Mouse (Mus musculus) CD4-positive helper T cell, adult 2 months (primary cell): ENCODE results near the gene Gabbr1.

Experiments
- DNase-seq: peaks from one replicate; pipeline ENCODE4 v3.0.0-alpha.2; 2012; ENCODE audit warnings: low read depth, missing footprints, low spot score

Gene Gabbr1

GRCm38 (mm10) chr17:37072730-37073276 is 27.0 kb downstream of the Gabbr1 start:
- no peak for DNase-seq

GRCm38 (mm10) chr17:37075181-37075580 is 29.4 kb downstream of the Gabbr1 start:
- no peak for DNase-seq

DNA sequence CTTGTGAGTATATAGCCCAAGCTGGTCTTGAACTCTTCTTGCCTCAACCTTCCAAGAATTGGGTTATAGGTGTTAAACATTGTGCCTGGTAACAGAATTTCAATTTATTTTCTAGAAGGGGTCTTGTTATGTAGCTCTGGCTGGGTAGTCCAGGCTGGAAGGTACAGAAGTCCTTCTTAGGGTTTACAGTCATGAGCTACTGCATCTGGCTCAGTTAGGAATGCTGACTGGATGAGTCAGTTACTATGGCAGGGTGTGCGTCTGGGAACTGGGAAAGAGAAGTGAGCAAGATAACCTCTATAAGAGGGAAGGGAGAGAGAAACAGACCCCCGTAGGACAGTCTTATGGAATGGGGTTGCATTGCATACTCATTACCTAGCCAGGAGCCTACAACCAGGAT is 30.0 kb downstream of the Gabbr1 start:
- DNase-seq = no peak

- no peak for DNase-seq
Measured at GRCm38 (mm10) chr17:37078193-37078592, 32.4 kb downstream of the Gabbr1 start.

GRCm38 (mm10) chr17:37078990-37079389 is 33.2 kb downstream of the Gabbr1 start:
- no peak for DNase-seq

DNA sequence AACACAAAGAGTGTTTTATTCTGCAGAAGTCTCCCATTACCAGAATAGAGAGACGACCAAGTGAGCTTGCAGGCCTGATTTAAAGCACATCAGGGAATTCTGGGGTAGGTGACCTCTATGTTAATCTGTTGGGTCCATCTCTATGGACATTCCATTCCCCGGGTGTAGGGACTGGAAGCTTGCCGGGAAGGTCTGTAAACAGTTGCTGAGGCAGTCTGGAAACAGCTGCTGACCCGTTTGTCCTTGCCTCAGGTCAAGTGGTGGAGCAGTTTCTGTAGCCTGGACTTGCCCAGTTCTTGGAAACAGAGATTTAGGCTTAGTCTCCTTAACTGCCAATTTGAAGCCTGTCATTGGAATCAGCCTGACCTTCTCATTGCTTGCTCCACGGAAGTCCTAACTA is 34.4 kb downstream of the Gabbr1 start:
- no peak for DNase-seq

DNA sequence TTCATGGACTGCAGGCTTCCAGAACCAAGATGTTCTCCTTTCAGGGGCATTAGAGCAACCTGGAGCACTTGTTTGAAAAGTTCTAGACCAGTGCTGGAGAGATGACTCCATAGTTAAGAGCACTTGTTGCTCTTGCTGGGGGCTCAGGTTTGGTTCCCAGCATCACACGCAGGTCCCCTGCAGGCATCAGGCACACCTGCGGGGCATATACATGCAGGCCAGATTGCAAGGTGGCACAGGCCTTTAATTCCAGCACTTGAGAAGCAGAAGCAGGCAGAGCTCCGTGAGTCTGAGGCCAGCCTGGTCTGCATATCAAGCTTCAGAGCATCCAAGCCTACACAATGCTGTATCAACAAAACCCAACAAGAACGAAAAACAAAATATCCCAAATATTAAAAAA is 35.9 kb downstream of the Gabbr1 start:
- no peak for DNase-seq

DNA sequence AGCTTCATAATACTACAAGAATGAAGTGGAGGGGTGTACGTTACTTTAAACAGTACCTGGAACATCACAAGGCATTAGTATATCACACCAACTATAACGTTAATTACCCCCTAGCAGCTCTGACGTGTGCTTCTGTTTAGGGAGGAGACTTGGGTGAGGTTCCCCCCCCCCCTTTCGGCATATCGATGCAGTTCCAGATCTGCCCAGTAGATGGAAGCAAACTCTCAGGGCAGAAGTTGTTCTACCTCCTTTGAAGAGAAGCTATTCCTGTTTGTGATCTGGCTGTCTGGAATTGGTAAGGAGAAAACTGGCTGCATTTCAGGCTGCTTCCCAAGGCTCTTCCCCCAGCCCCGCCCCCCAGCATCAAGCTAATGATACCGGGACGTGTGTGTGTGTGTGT is 37.6 kb downstream of the Gabbr1 start:
- peak; percentile 79 for DNase-seq

DNA sequence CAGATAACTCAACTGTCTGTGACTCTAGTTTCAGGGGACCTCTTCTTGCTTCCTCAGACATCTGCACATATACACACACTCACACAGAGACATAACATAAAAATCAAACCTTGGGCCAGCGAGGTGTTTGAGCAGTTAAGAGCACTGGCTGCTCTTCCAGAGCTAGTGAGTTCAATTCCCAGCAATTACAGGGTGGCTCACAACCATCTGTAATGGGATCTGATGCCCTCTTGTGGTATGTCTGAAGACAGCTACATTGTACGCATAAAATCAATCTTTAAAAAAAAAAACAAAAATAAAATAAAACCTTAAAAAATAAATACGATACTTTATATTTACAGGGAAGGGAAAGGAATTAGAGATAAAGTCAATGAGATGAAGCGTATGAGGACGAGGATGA is 38.9 kb downstream of the Gabbr1 start:
- no peak for DNase-seq

DNA sequence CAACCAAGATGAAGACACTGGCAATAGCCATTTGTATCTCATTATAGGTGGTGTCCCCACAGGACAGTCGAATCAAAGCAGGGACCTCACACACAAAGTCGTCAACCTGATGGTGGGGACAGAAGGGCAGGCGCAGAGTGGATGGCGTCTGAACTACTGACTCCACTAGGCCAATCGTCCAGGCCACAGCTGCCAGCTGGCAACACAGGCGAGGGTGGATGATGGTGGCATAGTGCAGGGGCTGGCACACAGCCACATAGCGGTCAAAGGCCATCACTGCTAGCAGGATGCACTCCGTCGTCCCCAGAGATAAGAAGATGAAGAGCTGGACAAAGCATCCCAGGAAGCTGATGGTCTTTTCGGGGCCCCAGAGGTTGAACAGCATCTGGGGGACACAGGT is 39.8 kb downstream of the Gabbr1 start:
- DNase-seq = no peak

DNA sequence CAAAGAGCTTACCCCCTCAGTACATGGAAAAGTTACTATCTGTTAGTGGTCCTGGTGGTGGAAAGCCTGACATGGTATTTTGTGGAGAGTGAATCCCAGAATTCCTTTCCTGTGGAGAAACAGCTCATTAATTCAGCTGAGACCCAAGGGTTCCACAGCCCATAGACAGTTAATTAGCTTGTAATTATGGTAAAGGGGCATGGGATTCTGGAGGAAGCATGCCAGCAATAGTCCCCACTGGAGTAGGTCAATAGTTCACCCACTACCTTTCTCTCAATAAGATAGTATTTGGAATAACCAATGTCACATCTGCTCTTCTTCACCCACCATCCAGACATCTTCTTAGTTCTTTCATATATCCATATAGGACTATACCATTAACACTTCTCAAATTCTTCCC is 42.6 kb downstream of the Gabbr1 start, which contains the start of gene Olfr90:
TSS of gene Olfr90 (minus strand) at position 101 of the 400 bp plus-strand sequence.
- DNase-seq = no peak

DNA sequence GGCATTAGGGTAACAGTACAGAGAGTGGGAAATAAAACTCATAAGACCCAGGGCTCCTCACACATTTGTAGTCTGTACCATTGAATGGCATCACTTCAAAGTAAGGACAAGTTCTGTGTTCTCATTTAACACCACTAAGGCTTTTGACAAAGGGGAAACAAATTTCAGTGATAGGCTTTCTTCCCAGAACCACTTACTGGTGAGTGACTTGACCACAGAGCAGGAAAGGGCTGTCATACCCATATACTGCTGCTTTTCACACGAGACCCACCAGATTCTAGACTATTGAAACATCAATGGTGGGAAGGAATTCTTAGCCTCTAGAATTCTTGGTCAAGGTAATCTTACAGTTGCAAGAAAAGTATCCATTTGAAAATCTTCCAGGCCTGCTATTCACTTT is 46.4 kb downstream of the Gabbr1 start:
- no peak for DNase-seq

DNA sequence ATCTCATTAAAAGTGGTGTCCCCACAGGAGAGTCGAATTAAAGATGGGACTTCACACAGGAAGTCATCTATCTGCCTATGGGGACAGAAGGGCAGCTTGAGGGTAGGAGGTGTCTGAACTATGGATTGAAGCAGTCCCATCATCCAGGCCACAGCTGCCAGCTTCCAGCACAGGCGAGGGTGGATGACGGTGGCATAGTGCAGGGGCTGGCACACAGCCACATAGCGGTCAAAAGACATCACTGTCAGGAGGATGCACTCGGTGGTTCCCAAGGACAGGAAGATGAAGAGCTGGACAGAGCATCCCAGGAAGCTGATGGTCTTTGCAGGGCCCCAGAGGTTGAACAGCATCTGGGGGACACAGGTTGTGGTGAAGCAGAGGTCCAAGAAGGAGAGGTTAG is 47.5 kb downstream of the Gabbr1 start:
- no peak for DNase-seq

DNA sequence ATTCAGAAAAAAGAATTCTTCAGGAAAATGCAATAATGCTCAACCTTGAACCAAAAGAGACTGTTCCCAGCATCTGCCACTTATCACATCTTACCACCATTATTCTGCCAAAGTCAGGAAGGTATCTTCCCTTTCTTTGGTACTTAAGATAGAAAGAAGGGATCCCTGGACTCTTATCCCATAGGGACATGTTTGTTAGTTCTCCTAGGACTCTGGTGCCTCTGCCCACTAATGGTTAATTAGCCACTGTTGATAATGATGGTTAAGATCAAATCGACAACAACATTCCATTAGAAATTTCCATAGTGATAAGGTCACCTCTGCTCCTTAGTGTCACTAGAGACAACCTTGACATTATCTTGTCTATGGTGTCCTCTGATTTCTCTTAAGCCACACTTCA is 52.4 kb downstream of the Gabbr1 start, which contains the start of gene Olfr91:
TSS of gene Olfr91 (minus strand) at position 101 of the 400 bp plus-strand sequence.
- DNase-seq = no peak

DNA sequence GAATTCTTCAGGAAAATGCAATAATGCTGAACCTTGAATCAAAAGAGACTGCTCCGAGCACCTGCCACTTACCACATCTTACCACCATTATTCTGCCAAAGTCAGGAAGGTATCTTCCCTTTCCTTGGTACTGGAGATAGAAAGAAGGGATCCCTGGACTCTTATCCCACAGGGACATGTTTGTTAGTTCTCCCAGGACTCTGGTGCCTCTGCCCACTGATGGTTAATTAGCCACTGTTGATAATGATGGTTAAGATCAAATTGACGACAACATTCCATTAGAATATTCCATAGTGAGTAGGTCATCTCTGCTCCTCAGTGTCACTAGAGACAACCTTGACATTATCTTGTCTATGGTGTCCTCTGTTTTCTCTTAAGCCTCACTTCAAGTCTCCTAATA is 74.2 kb downstream of the Gabbr1 start, which contains the start of gene Olfr92:
TSS of gene Olfr92 (minus strand) at position 101 of the 400 bp plus-strand sequence.
- DNase-seq = no peak
